Mouse (Mus musculus): ENCODE measurements at regions not wholly inside any gene's neighbourhood (a gene's known extent, or its start where the extent isn't known, plus 50 kb on each side); places are given as distances from the start of the nearest gene placed in this dataset.

- Histone ChIP-seq H3K27ac (ENCODE audit: insufficient read depth, low read depth) (no peak overlapping the region), H3K4me2 (ENCODE audit: insufficient read depth, low read depth, poor library complexity, severe bottlenecking) (no peak overlapping the region)
- no peak for DNase-seq (ENCODE audit: extremely low read depth)
These were observed 256.1 kb downstream of the 1810013L24Rik start for GRCm38 (mm10) chr16:9085977-9086376.

GRCm38 (mm10) chr16:9091790-9092189, 261.9 kb downstream of the 1810013L24Rik start:
- Histone ChIP-seq H3K9ac (ENCODE audit: insufficient read depth, low read depth) (no peak overlapping the region), H3K4me1 (ENCODE audit: control insufficient read depth in 1 of 2, insufficient read depth in 2 of 2) (no peaks in the 10 kb centered on the region; a peak in 1 of 4 replicates), H3K27ac (ENCODE audit: insufficient read depth, low read depth) (no peak overlapping the region), H3K9me3 (replicated peaks; ENCODE audit: low read length) (no peaks in the 10 kb centered on the region), H3K79me2 (replicated peaks; ENCODE audit: control insufficient read depth, extremely low read depth, insufficient read depth, poor library complexity, severe bottlenecking) (no peaks in the 10 kb centered on the region), H3K27me3 (replicated peaks) (no peaks in the 10 kb centered on the region), H3K36me3 (replicated peaks in 1 of 2; ENCODE audit: control insufficient read depth in 1 of 2, insufficient read depth in 1 of 2, low read length in 1 of 2) (no peaks in the 10 kb centered on the region), H3K4me2 (ENCODE audit: insufficient read depth, low read depth, poor library complexity, severe bottlenecking) (no peak overlapping the region), H3K4me3 (replicated peaks in 1 of 3; ENCODE audit: low read depth in 2 of 3, low read length in 2 of 3, poor library complexity in 1 of 3) (no peak overlapping the region)
- in situ Hi-C loops (cut with MboI; ENCODE audit: low pct_ligation_motif_present, low pct_unique_long_range_greater_than_20kb, low sequenced_read_pairs): loop anchor here (5.0 kb wide), 1 partner anchor 34 kb away; no protein-coding TSS in a partner anchor
- no peak for DNase-seq (ENCODE audit: extremely low read depth)
- dilution Hi-C loops (cut with MboI; ENCODE audit: extremely low pct_ligation_motif_present, extremely low pct_unique_long_range_greater_than_20kb, low sequenced_read_pairs): no loop called here
- TF ChIP-seq MAZ (IDR thresholded peaks at IDR 0.05; ENCODE audit: low read depth, low read length) (no peak), JUND (conservative IDR thresholded peaks at IDR 0.05; ENCODE audit: low read depth, low read length) (no peak), CHD2 (IDR thresholded peaks at IDR 0.05; ENCODE audit: low read length) (no peak), BHLHE40 (IDR thresholded peaks at IDR 0.05; ENCODE audit: low read depth, low read length) (no peak), RAD21 (IDR thresholded peaks at IDR 0.05; ENCODE audit: low read depth, low read length) (no peak)

More at GRCm38 (mm10) chr16:9085977-9086376, 256.1 kb downstream of the 1810013L24Rik start:
- Histone ChIP-seq H3K9me3 (replicated peaks; ENCODE audit: low read length) (peaks cover 3% of the 10 kb centered on the region), H3K4me1 (ENCODE audit: control insufficient read depth in 1 of 2, insufficient read depth in 2 of 2) (peaks cover 0 to 4% of the 10 kb centered on the region in 2 experiments; a peak in 2 of 4 replicates), H3K79me2 (replicated peaks; ENCODE audit: control insufficient read depth, extremely low read depth, insufficient read depth, poor library complexity, severe bottlenecking) (no peaks in the 10 kb centered on the region), H3K4me3 (replicated peaks in 1 of 3; ENCODE audit: low read depth in 2 of 3, low read length in 2 of 3, poor library complexity in 1 of 3) (no peak overlapping the region), H3K27me3 (replicated peaks) (no peaks in the 10 kb centered on the region), H3K9ac (ENCODE audit: insufficient read depth, low read depth) (no peak overlapping the region), H3K36me3 (replicated peaks in 1 of 2; ENCODE audit: control insufficient read depth in 1 of 2, insufficient read depth in 1 of 2, low read length in 1 of 2) (no peaks in the 10 kb centered on the region)
- TF ChIP-seq CTCF (conservative IDR thresholded peaks at IDR 0.05 in 1 of 2, IDR thresholded peaks at IDR 0.05 in 1 of 2; ENCODE audit: low read depth in 2 of 2, low read length in 2 of 2) (no peak), ZNF384 (IDR thresholded peaks at IDR 0.05; ENCODE audit: low read depth, low read length) (no peak), KAT2A (IDR thresholded peaks at IDR 0.05; ENCODE audit: insufficient replicate concordance, low read length) (no peak), USF2 (conservative IDR thresholded peaks at IDR 0.05; ENCODE audit: low read depth, low read length) (no peak), ZKSCAN1 (IDR thresholded peaks at IDR 0.05; ENCODE audit: borderline replicate concordance, low read depth, low read length) (no peak), EP300 (IDR thresholded peaks at IDR 0.05; ENCODE audit: low read length) (no peak), CHD2 (IDR thresholded peaks at IDR 0.05; ENCODE audit: low read length) (no peak), PAX5 (IDR thresholded peaks at IDR 0.05; ENCODE audit: low read length) (no peak), RCOR1 (conservative IDR thresholded peaks at IDR 0.05; ENCODE audit: low read depth, low read length) (no peak), IRF4 (IDR thresholded peaks at IDR 0.05; ENCODE audit: low read depth, low read length) (no peak), ETS1 (conservative IDR thresholded peaks at IDR 0.05; ENCODE audit: low read depth, low read length) (no peak), TCF12 (IDR thresholded peaks at IDR 0.05; ENCODE audit: low read depth, low read length) (no peak), GABPA (IDR thresholded peaks at IDR 0.05; ENCODE audit: insufficient replicate concordance, low read depth, low read length) (no peak), RAD21 (IDR thresholded peaks at IDR 0.05; ENCODE audit: low read depth, low read length) (no peak), BHLHE40 (IDR thresholded peaks at IDR 0.05; ENCODE audit: low read depth, low read length) (no peak), MXI1 (IDR thresholded peaks at IDR 0.05; ENCODE audit: low read depth, low read length) (no peak), HCFC1 (IDR thresholded peaks at IDR 0.05; ENCODE audit: low read depth, low read length) (no peak), USF1 (IDR thresholded peaks at IDR 0.05; ENCODE audit: low read depth, low read length) (no peak)
- in situ Hi-C loops (cut with MboI; ENCODE audit: low pct_ligation_motif_present, low pct_unique_long_range_greater_than_20kb, low sequenced_read_pairs): no loop called here
- dilution Hi-C loops (cut with MboI; ENCODE audit: extremely low pct_ligation_motif_present, extremely low pct_unique_long_range_greater_than_20kb, low sequenced_read_pairs): no loop called here

Data from CH12.LX (cell line).